Mouse (Mus musculus) kidney, adult 2 months (tissue): ENCODE data around the gene Zfp609.

Experiments used
- CTCF ChIP-seq: fragments of 200-500 bp; conservative IDR thresholded peaks from 2 replicates; pipeline ENCODE4 v1.5.1; 2011; ENCODE audit warnings: low read depth, mild to moderate bottlenecking, control low read depth, low read length, moderate library complexity, mixed read lengths; ENCODE audit not compliant: insufficient read depth, insufficient read length
- POLR2A ChIP-seq: fragments of 200-500 bp; IDR thresholded peaks from one replicate; pipeline ENCODE4 v1.6.1; 2011; ENCODE audit warnings: low read depth, low read length, control low read depth

DNA sequence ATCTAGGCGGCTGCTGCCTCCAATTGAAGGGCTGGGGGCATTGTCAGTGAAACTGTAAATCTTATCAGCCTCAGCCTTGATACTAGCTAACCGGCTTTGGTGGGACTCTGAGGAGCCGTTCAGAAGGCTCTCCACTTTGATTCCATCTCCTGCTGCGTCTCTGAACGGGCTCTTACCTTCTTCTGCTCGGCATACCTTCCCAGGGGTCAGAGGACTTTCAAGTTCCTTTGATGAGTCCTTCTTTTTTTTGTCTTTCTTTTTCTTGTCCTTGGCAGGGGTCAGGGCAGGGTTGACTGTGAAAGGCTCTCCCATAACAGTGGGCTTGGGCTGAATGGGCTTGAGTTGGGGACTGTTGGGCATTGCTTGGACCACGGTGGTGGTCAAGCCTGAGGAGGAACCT, 124.1 kb downstream of the Zfp609 start:
- TF ChIP-seq CTCF = no peak
- TF ChIP-seq POLR2A = no peak
